Mouse (Mus musculus) forebrain, embryonic 13.5 days (tissue): Measurements from ENCODE around the gene Ppp1r1a. TPM values are rescaled to one million over a fixed set of nuclear protein-coding genes. Genes with fewer than 3 reads are reported as not detected.

Source experiments
- ATAC-seq: fragments of 200-750 bp; cut with Nextera tagmentation; 2 replicates; pipeline ENCODE4 v1.8.0; 2017
- H3K27ac ChIP-seq: fragments of 300-500 bp; sonication (generic); 2 replicates; pipeline ENCODE4 v1.5.1; 2015; ENCODE audit warnings: inconsistent platforms, mild to moderate bottlenecking, moderate library complexity
- H3K27me3 ChIP-seq: fragments of 300-500 bp; sonication (generic); 2 replicates; pipeline ENCODE4 v1.6.1; 2015; ENCODE audit warnings: mild to moderate bottlenecking, inconsistent platforms
- H3K36me3 ChIP-seq: fragments of 300-500 bp; sonication (generic); 2 replicates; pipeline ENCODE4 v1.6.1; 2015; ENCODE audit warnings: mild to moderate bottlenecking, inconsistent platforms; ENCODE audit not compliant: poor library complexity, severe bottlenecking
- H3K4me1 ChIP-seq: fragments of 300-500 bp; sonication (generic); 2 replicates; pipeline ENCODE4 v1.6.1; 2015; ENCODE audit warnings: inconsistent platforms
- H3K4me2 ChIP-seq: fragments of 300-500 bp; sonication (generic); 2 replicates; pipeline ENCODE4 v1.6.1; 2015; ENCODE audit warnings: inconsistent platforms, mild to moderate bottlenecking, moderate library complexity
- H3K4me3 ChIP-seq: fragments of 300-500 bp; sonication (generic); 2 replicates; pipeline ENCODE4 v1.5.1; 2015; ENCODE audit warnings: mild to moderate bottlenecking, inconsistent platforms
- H3K9ac ChIP-seq: fragments of 300-500 bp; sonication (generic); 2 replicates; pipeline ENCODE4 v1.6.1; 2015; ENCODE audit warnings: mild to moderate bottlenecking, inconsistent platforms
- H3K9me3 ChIP-seq: fragments of 300-500 bp; sonication (generic); replicated peaks from 2 replicates; pipeline ENCODE4 v1.6.1; 2016; ENCODE audit warnings: inconsistent platforms
- WGBS: fragments of 180-500 bp; shearing (Covaris S2); methylation state at CpG from one replicate; pipeline ENCODE4 v1.1.7; 2015; 5-methylcytosine and 5-hydroxymethylcytosine counted together
- polyA plus RNA-seq: library from polyadenylated mRNA; unstranded; fragments of >200 nt; fragmentation: Nextera tagmentation; extraction: Ambion mirVana; gene quantifications from 2 replicates; pipeline ENCODE4 v1.2.1, GENCODE M21; 2015

The Ppp1r1a gene
- 82.3 and 85.8 TPM in 2 replicates for polyA plus RNA-seq

- peak within 1 kb of the TSS; percentile 35 for H3K27ac ChIP-seq
- H3K27me3 ChIP-seq: no peaks in the 10 kb centered on the region
- peak; percentile 92 for ATAC-seq
- H3K9ac ChIP-seq: peak within 1 kb of the TSS; percentile 81
- H3K9me3 ChIP-seq: no peaks in the 10 kb centered on the region
- under 1% methylated on average over 22 of the region's 36 CpGs for WGBS
- peaks cover 36% of the 10 kb centered on the region for H3K4me1 ChIP-seq
- peak within 1 kb of the TSS; percentile 91 for H3K4me2 ChIP-seq
- peak within 1 kb of the TSS; percentile 81 for H3K4me3 ChIP-seq
- no peaks in the 10 kb centered on the region for H3K36me3 ChIP-seq
These were observed at the start of gene Ppp1r1a for GRCm38 (mm10) chr15:103537822-103538213. Gene Ppp1r1a, minus strand, starts transcription at chr15:103538003.

DNA sequence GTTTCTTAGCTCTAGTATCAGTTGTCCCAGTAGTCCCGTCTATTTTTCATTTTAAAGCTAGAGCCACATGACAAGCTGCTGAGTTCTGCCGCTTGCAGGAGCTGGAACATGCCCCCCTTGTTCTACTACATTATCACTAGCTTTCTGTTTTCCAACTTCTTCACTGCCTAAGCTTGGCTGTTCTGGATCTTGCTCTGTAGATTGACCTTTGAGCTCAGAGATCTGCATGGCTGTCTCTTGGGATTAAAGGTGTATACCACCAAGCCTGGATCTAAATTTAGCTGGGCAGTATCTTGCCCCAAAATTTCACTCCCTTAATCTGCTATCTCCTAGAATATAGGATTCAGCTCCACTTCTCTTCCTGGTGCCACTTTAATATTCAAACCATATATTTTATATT lies 48.1 kb upstream of the Ppp1r1a start:
- no peaks in the 10 kb centered on the region for H3K27me3 ChIP-seq

GRCm38 (mm10) chr15:103564981-103565380 lies 27.2 kb upstream of the Ppp1r1a start, which contains the start of gene Glycam1:
Gene Glycam1, minus strand, starts transcription at chr15:103565081.
- no peak within 1 kb of the TSS for H3K27ac ChIP-seq

More for the DNA sequence above, 48.1 kb upstream of the Ppp1r1a start:
- Histone ChIP-seq H3K4me3 (no peak overlapping the region), H3K9ac (no peak overlapping the region), H3K36me3 (no peaks in the 10 kb centered on the region), H3K27ac (no peak overlapping the region), H3K4me2 (no peak overlapping the region), H3K4me1 (no peaks in the 10 kb centered on the region), H3K9me3 (no peaks in the 10 kb centered on the region)
- no peak for ATAC-seq
- 97% methylated on average over 2 of the region's 2 CpGs for WGBS

DNA sequence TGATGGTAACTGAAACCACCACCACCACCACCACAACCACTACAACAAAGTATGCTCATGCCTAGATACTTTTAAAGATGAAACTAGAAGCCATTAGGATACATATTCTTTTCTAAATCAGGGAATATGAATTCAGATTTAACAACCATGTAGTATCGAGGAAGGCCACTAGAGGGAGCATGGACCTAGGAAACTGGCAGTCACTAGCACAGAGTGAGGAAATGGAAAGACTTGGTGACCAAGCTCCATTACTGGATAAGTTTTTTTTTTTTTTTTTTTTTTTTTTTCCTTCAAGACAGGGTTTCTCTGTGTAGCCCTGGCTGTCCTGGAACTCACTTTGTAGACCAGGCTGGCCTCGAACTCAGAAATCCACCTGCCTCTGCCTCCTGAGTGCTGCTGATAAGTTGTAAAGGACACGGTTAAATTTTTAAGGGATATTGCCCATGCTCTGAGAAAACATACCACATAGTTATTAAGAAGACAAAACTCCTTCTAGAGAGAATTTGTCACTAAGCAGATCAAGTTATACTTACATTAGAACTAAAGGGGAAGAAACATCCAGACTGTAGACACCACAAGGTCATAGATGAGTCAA lies 14.4 kb upstream of the Ppp1r1a start:
- Histone ChIP-seq H3K9ac (no peak overlapping the region), H3K27me3 (no peaks in the 10 kb centered on the region), H3K4me1 (no peaks in the 10 kb centered on the region), H3K36me3 (no peaks in the 10 kb centered on the region), H3K4me2 (no peak overlapping the region), H3K9me3 (no peaks in the 10 kb centered on the region), H3K27ac (no peak overlapping the region), H3K4me3 (no peak overlapping the region)
- WGBS: 47% methylated on average over 3 of the region's 3 CpGs
- peak; percentile 75 for ATAC-seq

More at GRCm38 (mm10) chr15:103564981-103565380, 27.2 kb upstream of the Ppp1r1a start, which contains the start of gene Glycam1:
- Histone ChIP-seq H3K27me3 (no peaks in the 10 kb centered on the region), H3K4me2 (no peak within 1 kb of the TSS), H3K9ac (no peak within 1 kb of the TSS), H3K36me3 (no peaks in the 10 kb centered on the region), H3K9me3 (no peaks in the 10 kb centered on the region), H3K4me1 (no peaks in the 10 kb centered on the region), H3K4me3 (no peak within 1 kb of the TSS)
- ATAC-seq: no peak

DNA sequence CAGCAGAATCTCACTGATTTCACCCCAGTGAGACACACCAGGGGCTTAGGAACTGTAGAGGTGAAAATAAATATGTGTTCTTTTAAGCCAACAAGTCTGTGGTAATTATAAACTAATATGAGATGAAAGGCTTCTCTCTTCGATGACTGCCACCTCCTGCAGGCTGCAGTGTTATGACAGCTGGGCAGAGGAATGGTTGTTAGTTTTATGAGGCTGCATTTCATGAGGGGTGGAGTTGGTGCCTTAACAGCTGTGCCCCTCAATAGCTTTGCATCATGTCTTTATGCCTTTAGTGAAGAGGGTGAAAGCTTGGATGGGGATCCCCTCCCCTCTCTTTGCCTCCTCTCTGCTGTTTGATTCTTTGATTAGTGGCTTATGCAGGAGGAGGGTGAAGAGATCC lies 13.2 kb upstream of the Ppp1r1a start:
- no peak overlapping the region for H3K4me2 ChIP-seq
- H3K36me3 ChIP-seq: no peaks in the 10 kb centered on the region
- 33% methylated on average over 1 of the region's 1 CpGs for WGBS
- no peak overlapping the region for H3K27ac ChIP-seq
- ATAC-seq: no peak
- no peaks in the 10 kb centered on the region for H3K9me3 ChIP-seq
- H3K4me3 ChIP-seq: no peak overlapping the region
- H3K4me1 ChIP-seq: no peaks in the 10 kb centered on the region
- H3K9ac ChIP-seq: no peak overlapping the region
- H3K27me3 ChIP-seq: no peaks in the 10 kb centered on the region

GRCm38 (mm10) chr15:103549475-103549874 lies 11.7 kb upstream of the Ppp1r1a start:
- Histone ChIP-seq H3K27me3 (no peaks in the 10 kb centered on the region), H3K9ac (no peak overlapping the region), H3K27ac (no peak overlapping the region), H3K4me3 (no peak overlapping the region), H3K9me3 (no peaks in the 10 kb centered on the region), H3K36me3 (no peaks in the 10 kb centered on the region), H3K4me1 (no peaks in the 10 kb centered on the region), H3K4me2 (no peak overlapping the region)
- 92% methylated on average over 1 of the region's 1 CpGs for WGBS
- ATAC-seq: no peak

DNA sequence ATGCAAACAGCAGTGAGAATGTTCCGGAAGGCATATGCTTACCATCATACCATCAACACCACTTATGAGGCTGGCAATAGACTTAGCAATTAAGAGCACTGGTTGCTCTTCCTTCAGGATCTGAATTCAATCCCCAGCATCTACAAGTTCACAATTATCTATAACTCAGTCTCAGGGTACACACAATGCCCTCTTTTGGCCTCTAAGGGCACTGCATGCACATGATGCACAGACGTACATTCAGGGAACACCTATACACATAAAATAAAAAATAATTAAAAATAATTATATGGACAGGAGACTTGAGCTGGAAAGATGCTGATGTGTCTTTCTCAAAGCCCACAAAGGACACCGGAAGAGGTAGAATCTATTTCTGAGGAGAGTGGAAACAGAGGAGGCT lies 10.2 kb upstream of the Ppp1r1a start:
- no peak overlapping the region for H3K9ac ChIP-seq
- H3K27me3 ChIP-seq: no peaks in the 10 kb centered on the region
- no peak overlapping the region for H3K4me2 ChIP-seq
- no peak overlapping the region for H3K4me3 ChIP-seq
- WGBS: 88% methylated on average over 3 of the region's 3 CpGs
- no peaks in the 10 kb centered on the region for H3K9me3 ChIP-seq
- H3K27ac ChIP-seq: no peak overlapping the region
- no peaks in the 10 kb centered on the region for H3K36me3 ChIP-seq
- no peaks in the 10 kb centered on the region for H3K4me1 ChIP-seq
- no peak for ATAC-seq

DNA sequence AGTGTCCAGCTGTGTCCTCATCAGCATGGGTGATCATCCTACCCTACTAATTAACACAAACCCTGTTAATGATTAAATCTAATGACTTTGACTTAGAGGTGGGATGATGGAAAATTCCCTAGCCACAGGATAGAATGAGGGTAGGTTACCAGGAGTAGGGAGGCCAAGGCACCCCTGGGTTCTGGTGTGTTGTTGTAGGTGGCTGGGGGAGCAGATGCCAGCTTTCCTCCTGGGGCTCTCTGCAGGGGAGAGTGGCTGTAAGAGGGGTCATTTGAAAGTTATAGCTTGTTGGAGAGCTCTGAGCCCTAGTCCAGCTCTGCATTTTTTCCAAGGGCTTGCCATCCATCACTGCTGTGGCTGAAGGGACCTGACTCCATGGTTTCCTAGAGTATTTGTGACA lies 4.7 kb upstream of the Ppp1r1a start:
- ATAC-seq: no peak
- Histone ChIP-seq H3K4me2 (no peak overlapping the region), H3K4me3 (no peak overlapping the region), H3K9me3 (no peaks in the 10 kb centered on the region), H3K27me3 (no peaks in the 10 kb centered on the region), H3K27ac (no peak overlapping the region), H3K4me1 (peaks cover 14% of the 10 kb centered on the region; the same call in 1 of the 2 replicates), H3K9ac (no peak overlapping the region), H3K36me3 (no peaks in the 10 kb centered on the region)

DNA sequence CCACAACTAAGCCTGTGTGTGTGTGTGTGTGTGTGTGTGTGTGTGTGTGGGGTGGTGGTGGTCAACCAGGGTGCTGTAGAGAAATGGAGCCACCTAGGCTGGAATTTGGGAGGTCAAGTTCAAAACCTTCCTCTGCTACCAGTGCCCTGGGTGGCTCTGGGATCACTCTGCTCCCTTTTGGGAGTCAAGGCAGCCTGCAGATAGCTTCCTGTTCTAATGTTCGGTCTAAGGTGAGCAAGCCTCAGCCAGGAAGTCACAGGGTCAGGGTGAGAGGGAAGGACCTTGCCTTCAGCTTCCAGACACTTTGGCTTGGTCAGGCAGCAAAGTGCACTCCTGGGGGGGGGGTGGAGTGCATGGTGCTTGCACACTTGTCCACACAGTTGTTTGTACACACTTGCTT lies 2.8 kb upstream of the Ppp1r1a start:
- Histone ChIP-seq H3K4me3 (no peak overlapping the region), H3K9me3 (no peaks in the 10 kb centered on the region), H3K9ac (no peak overlapping the region)

GRCm38 (mm10) chr15:103539259-103539658 lies 1.5 kb upstream of the Ppp1r1a start:
- WGBS: 61% methylated on average over 2 of the region's 2 CpGs
- no peak overlapping the region for H3K9ac ChIP-seq
- no peak overlapping the region for H3K4me2 ChIP-seq
- no peaks in the 10 kb centered on the region for H3K36me3 ChIP-seq
- no peak overlapping the region for H3K27ac ChIP-seq
- H3K4me3 ChIP-seq: no peak overlapping the region
- H3K9me3 ChIP-seq: no peaks in the 10 kb centered on the region
- no peaks in the 10 kb centered on the region for H3K27me3 ChIP-seq
- H3K4me1 ChIP-seq: peaks cover 36% of the 10 kb centered on the region
- no peak for ATAC-seq

More for the DNA sequence above, 2.8 kb upstream of the Ppp1r1a start:
- Histone ChIP-seq H3K27me3 (no peaks in the 10 kb centered on the region), H3K4me1 (peaks cover 28% of the 10 kb centered on the region), H3K4me2 (no peak overlapping the region), H3K36me3 (no peaks in the 10 kb centered on the region), H3K27ac (no peak overlapping the region)
- ATAC-seq: no peak
- WGBS: 81% methylated on average over 1 of the region's 1 CpGs

DNA sequence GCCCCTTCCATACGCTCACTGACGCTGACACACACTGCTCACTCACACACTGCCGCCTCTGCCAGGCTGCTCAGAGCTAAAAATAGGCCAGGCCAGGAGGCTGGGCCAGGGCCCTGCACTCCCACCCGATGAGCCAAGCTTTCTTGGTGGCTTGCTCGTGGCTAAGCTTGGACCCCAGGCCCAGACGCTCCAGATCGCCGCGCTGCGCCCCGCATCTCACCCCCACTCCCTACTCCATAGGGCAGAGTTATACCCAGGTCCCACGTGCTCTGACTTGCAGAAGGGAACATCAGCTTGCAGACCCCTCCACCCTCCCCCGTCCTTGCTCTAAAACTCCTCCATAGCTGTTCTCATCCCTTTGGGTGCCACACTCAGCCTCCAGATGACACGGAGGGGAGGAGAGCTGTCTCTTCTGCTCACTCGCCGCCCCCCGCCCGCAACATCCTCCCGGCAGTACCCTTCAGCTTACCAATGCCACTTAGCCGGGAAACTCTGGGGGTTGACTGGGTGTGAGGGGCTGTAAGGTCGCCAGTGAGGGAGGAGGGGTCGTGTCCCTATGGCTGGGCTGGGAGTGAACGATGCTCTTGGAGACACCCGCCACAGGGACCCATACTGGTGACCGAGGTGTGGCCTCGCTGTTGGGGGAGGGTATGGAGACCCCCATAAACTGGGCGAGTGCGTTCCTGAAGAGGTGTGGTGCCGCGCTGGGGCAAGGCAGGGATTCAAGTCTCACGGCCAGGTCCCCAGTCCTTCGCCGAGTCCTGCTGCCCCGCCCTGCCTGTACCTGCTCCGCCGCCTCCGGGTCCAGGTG lies 587 bp downstream of the Ppp1r1a start:
- peaks cover 36% of the 10 kb centered on the region for H3K4me1 ChIP-seq
- peak overlapping the region; percentile 81 for H3K9ac ChIP-seq
- 0 out of 2 replicates have a peak, but pooled peaks cover under 1% of the 10 kb centered on the region for H3K36me3 ChIP-seq
- under 1% methylated on average over 35 of the region's 37 CpGs for WGBS
- H3K4me2 ChIP-seq: peak overlapping the region; percentile 91
- H3K27me3 ChIP-seq: no peaks in the 10 kb centered on the region
- peak overlapping the region; percentile 35 for H3K27ac ChIP-seq
- ATAC-seq: peak; percentile 70
- no peaks in the 10 kb centered on the region for H3K9me3 ChIP-seq
- peak overlapping the region; percentile 81 for H3K4me3 ChIP-seq

DNA sequence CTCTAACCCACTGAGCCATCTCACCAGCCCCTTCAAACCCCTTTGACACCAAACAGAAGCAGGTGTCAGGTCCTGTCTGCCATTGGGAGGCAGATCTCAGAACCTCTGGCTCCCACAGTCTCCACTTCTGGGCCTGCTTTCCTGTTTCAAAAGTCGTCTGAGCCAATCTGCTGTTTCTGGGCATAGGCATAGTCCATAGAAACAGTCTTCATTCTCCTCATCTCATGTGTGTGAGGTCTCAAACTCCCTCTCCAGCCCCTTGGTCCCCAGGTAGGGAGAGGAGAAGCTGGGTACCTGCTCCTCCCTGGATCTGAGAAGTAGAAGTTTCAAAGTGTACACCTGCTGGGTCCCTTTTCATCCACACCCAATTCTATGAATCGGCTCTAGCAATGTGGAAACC lies 1.3 kb downstream of the Ppp1r1a start:
- H3K36me3 ChIP-seq: peaks cover 6% of the 10 kb centered on the region; the same call in 1 of the 2 replicates
- H3K4me1 ChIP-seq: peaks cover 36% of the 10 kb centered on the region
- H3K27me3 ChIP-seq: no peaks in the 10 kb centered on the region
- no peaks in the 10 kb centered on the region for H3K9me3 ChIP-seq
- no peak for ATAC-seq
- peak overlapping the region; percentile 35; the same call in 1 of the 2 replicates for H3K27ac ChIP-seq
- H3K4me2 ChIP-seq: peak overlapping the region; percentile 91
- H3K9ac ChIP-seq: peak overlapping the region; percentile 81
- peak overlapping the region; percentile 81 for H3K4me3 ChIP-seq
- WGBS: 25% methylated on average over 2 of the region's 2 CpGs
